Mouse (Mus musculus) heart, adult 2 months (tissue): ENCODE data around the gene Phactr2. TPM values are rescaled to one million over a fixed set of nuclear protein-coding genes. Genes with fewer than 3 reads are reported as not detected.

Experiments used
- DNase-seq, 2 experiments: peaks; one replicate each; pipeline ENCODE4 v3.0.0; 2021
- H3K27ac ChIP-seq: fragments of 200-600 bp; 2 replicates; pipeline ENCODE4 v1.8.1; 2022
- H3K27me3 ChIP-seq: fragments of 200-500 bp; 2 replicates; pipeline ENCODE4 v1.6.1; 2012; ENCODE audit warnings: mild to moderate bottlenecking, low read length, inconsistent platforms, mixed read lengths; ENCODE audit not compliant: control insufficient read depth, insufficient read depth
- H3K36me3 ChIP-seq: fragments of 200-500 bp; 2 replicates; pipeline ENCODE4 v1.6.1; 2012; ENCODE audit warnings: low read length, inconsistent platforms; ENCODE audit not compliant: control insufficient read depth, insufficient read depth
- H3K4me1 ChIP-seq: fragments of 200-500 bp; 2 replicates; pipeline ENCODE4 v1.6.1; 2011; ENCODE audit warnings: low read length; ENCODE audit not compliant: control insufficient read depth, insufficient read depth
- H3K4me3 ChIP-seq: fragments of 200-600 bp; 2 replicates; pipeline ENCODE4 v1.8.1; 2022
- H3K79me2 ChIP-seq: fragments of 200-500 bp; replicated peaks from 2 replicates; pipeline ENCODE4 v1.6.1; 2012; ENCODE audit warnings: mild to moderate bottlenecking, inconsistent platforms, low read length, moderate library complexity, mixed read lengths; ENCODE audit not compliant: control insufficient read depth, insufficient read depth
- H3K9ac ChIP-seq: fragments of 200-500 bp; 2 replicates; pipeline ENCODE4 v1.6.1; 2012; ENCODE audit warnings: low read depth, mild to moderate bottlenecking, control low read depth, inconsistent platforms, low read length, mixed read lengths
- CTCF ChIP-seq: fragments of 200-600 bp; IDR thresholded peaks from 2 replicates; pipeline ENCODE4 v1.8.1; 2022; ENCODE audit warnings: antibody characterized with exemption, mild to moderate bottlenecking, moderate library complexity
- EP300 ChIP-seq: fragments of 200-500 bp; IDR thresholded peaks from 2 replicates; pipeline ENCODE4 v1.6.1; 2011; ENCODE audit warnings: low read depth, low read length, control low read depth; ENCODE audit not compliant: insufficient read depth
- POLR2A ChIP-seq: fragments of 200-500 bp; IDR thresholded peaks from 2 replicates; pipeline ENCODE4 v1.6.1; 2011; ENCODE audit warnings: mild to moderate bottlenecking, low read depth, low read length, control low read depth; ENCODE audit not compliant: insufficient read depth
- WGBS: fragments of 180-500 bp; shearing (Covaris S2); methylation state at CpG from one replicate; pipeline ENCODE4 v1.1.7; 2018; 5-methylcytosine and 5-hydroxymethylcytosine counted together
- intact Hi-C: fragments of 180-260 bp; cut with DNase I; formaldehyde crosslinking; loops from one replicate; pipeline ENCODE4 v1.15.1; 2025
- polyA plus RNA-seq: library from polyadenylated mRNA; depleted of rRNA; stranded (reverse); fragments of >200 nt; gene quantifications from 2 replicates; pipeline ENCODE4 v1.2.3, GENCODE M21; 2012
- total RNA-seq, 2 experiments: library from RNA; stranded (reverse); gene quantifications; 2 replicates each; pipeline ENCODE4 v1.2.3; 2021

Phactr2 gene
- total and polyA plus RNA-seq, 3 experiments = 15.2 to 49.3 (median 47.7) TPM

- 85% methylated on average over 6 of the region's 6 CpGs for WGBS
- no peak overlapping the region for H3K9ac ChIP-seq
- H3K4me3 ChIP-seq = no peak overlapping the region
- intact Hi-C loops = no loop called here
- H3K36me3 ChIP-seq = no peaks in the 10 kb centered on the region
- TF ChIP-seq POLR2A (no peak), CTCF (no peak), EP300 (no peak)
- no peaks in the 10 kb centered on the region for H3K4me1 ChIP-seq
- DNase-seq = no peak
- H3K79me2 ChIP-seq = no peaks in the 10 kb centered on the region
- no peak overlapping the region for H3K27ac ChIP-seq
- H3K27me3 ChIP-seq = no peaks in the 10 kb centered on the region
Measured at GRCm38 (mm10) chr10:13443647-13444046, 30.6 kb downstream of the Phactr2 start.

- 84% methylated on average over 4 of the region's 4 CpGs for WGBS
- Histone ChIP-seq H3K4me3 (no peak overlapping the region), H3K79me2 (no peaks in the 10 kb centered on the region), H3K27ac (no peak overlapping the region), H3K27me3 (no peaks in the 10 kb centered on the region), H3K4me1 (no peaks in the 10 kb centered on the region; the same call in 1 of the 2 replicates), H3K9ac (no peak overlapping the region), H3K36me3 (no peaks in the 10 kb centered on the region)
- TF ChIP-seq CTCF = no peak
- TF ChIP-seq EP300 = no peak
- TF ChIP-seq POLR2A = no peak
- intact Hi-C loops = no loop called here
- DNase-seq = no peak
Measured at GRCm38 (mm10) chr10:13440292-13440691, 33.9 kb downstream of the Phactr2 start.

GRCm38 (mm10) chr10:13438118-13438821 is 35.9 kb downstream of the Phactr2 start:
- intact Hi-C loops = no loop called here
- H3K79me2 ChIP-seq = no peaks in the 10 kb centered on the region
- H3K27ac ChIP-seq = no peak overlapping the region
- TF ChIP-seq EP300 (no peak), POLR2A (no peak), CTCF (no peak)
- H3K27me3 ChIP-seq = no peaks in the 10 kb centered on the region
- H3K9ac ChIP-seq = no peak overlapping the region
- WGBS = 78% methylated on average over 10 of the region's 10 CpGs
- H3K36me3 ChIP-seq = no peaks in the 10 kb centered on the region
- no peak overlapping the region for H3K4me3 ChIP-seq
- H3K4me1 ChIP-seq = no peaks in the 10 kb centered on the region; the same call in 1 of the 2 replicates
- DNase-seq = no peak

- intact Hi-C loops = no loop called here
- Histone ChIP-seq H3K4me1 (no peaks in the 10 kb centered on the region; the same call in 1 of the 2 replicates), H3K79me2 (no peaks in the 10 kb centered on the region), H3K27ac (peak overlapping the region; percentile 40; the same call in 1 of the 2 replicates), H3K27me3 (no peaks in the 10 kb centered on the region), H3K4me3 (no peak overlapping the region), H3K9ac (no peak overlapping the region), H3K36me3 (no peaks in the 10 kb centered on the region)
- DNase-seq = peak in 1 of 2 experiments; percentile 41
- WGBS = 66% methylated on average over 9 of the region's 9 CpGs
- TF ChIP-seq POLR2A (no peak), CTCF (no peak), EP300 (no peak)
Measured at GRCm38 (mm10) chr10:13437011-13437410, 37.2 kb downstream of the Phactr2 start.

GRCm38 (mm10) chr10:13433016-13433415 is 41.2 kb downstream of the Phactr2 start:
- no peak for TF ChIP-seq CTCF
- TF ChIP-seq POLR2A = no peak
- no peak for TF ChIP-seq EP300
- Histone ChIP-seq H3K4me3 (no peak overlapping the region), H3K4me1 (no peaks in the 10 kb centered on the region; the same call in 1 of the 2 replicates), H3K36me3 (no peaks in the 10 kb centered on the region), H3K27ac (no peak overlapping the region), H3K9ac (no peak overlapping the region), H3K27me3 (no peaks in the 10 kb centered on the region), H3K79me2 (no peaks in the 10 kb centered on the region)
- no peak for DNase-seq
- intact Hi-C loops = no loop called here
- 77% methylated on average over 7 of the region's 7 CpGs for WGBS

GRCm38 (mm10) chr10:13431641-13432540 is 42.3 kb downstream of the Phactr2 start:
- Histone ChIP-seq H3K36me3 (no peaks in the 10 kb centered on the region), H3K27me3 (no peaks in the 10 kb centered on the region), H3K9ac (no peak overlapping the region), H3K4me1 (no peaks in the 10 kb centered on the region; the same call in 1 of the 2 replicates), H3K27ac (no peak overlapping the region), H3K4me3 (no peak overlapping the region), H3K79me2 (no peaks in the 10 kb centered on the region)
- 65% methylated on average over 8 of the region's 8 CpGs for WGBS
- TF ChIP-seq EP300 (no peak), POLR2A (no peak), CTCF (no peak)
- no peak for DNase-seq
- intact Hi-C loops = no loop called here
